Mouse (Mus musculus) brain, embryonic 14.5 days (tissue): ENCODE measurements around the gene Ptcd1.

Experiments
- CTCF ChIP-seq: fragments of 200-500 bp; IDR thresholded peaks from 2 replicates; pipeline ENCODE4 v1.5.1; 2012; ENCODE audit warnings: inconsistent platforms, mild to moderate bottlenecking, moderate library complexity, borderline replicate concordance; ENCODE audit not compliant: insufficient read depth, insufficient read length; ENCODE audit errors: extremely low read depth
- POLR2A ChIP-seq: fragments of 200-500 bp; IDR thresholded peaks from 2 replicates; pipeline ENCODE4 v1.6.1; 2012; ENCODE audit warnings: mild to moderate bottlenecking, inconsistent platforms, borderline replicate concordance; ENCODE audit not compliant: poor library complexity, insufficient read depth, insufficient read length, severe bottlenecking; ENCODE audit errors: extremely low read depth

GRCm38 (mm10) chr5:145191962-145192361 is 25.1 kb upstream of the Ptcd1 start, which contains the start of gene Atp5j2:
- TF ChIP-seq POLR2A, result no peak
- TF ChIP-seq CTCF, result no peak
